Mouse (Mus musculus): ENCODE measurements around the gene Gm7073.

Gene Gm7073

GRCm38 (mm10) chrX:60539149-60539548, at the start of gene Gm7073:
TSS of gene Gm7073 (minus strand) at chrX:60539249.
- no peak for DNase-seq (ENCODE audit: extremely low read depth, insufficient read length, low spot score)

DNA sequence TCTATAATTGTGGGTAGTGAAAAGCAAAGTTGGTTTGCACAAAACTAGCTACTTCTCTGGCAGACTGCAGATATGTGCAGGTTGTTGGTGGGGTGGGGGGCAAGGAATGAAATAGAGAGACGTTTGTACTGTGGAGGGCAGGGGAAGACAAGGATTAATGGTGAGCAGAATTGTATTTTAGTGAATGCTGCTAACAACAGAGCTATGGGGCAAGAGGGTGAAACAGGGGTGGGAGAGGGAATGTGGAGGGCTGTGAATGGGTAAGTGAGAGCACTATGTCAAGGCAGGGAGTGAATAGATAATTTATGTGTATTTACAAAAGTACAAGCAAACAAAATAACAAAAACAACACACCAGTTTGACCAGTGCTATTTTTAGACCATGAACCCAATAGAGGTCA, 31.5 kb upstream of the Gm7073 start:
- no peak for DNase-seq (ENCODE audit: extremely low read depth, insufficient read length, low spot score)

DNA sequence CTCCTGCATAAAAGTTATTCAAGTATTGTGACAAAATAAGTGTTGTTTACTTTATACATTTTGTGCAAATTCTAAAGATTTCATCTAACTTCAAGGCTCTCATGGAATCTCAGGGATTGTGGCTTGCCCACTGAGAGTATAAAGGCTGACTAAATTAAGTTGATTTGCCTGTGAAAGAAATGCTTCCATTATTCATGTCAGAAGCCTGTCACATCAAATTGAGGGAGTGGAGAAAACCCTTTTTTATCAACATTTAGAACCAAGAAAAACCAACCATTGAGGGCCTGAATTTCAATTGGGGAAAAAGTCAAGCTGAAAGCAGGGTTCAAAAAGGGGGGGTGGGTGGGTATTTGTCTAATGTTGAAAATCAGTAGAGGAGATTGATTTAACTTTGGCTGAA, 30.0 kb upstream of the Gm7073 start:
- DNase-seq (ENCODE audit: extremely low read depth, insufficient read length, low spot score) = no peak

GRCm38 (mm10) chrX:60555242-60555641, 16.2 kb upstream of the Gm7073 start:
- no peak for DNase-seq (ENCODE audit: extremely low read depth, insufficient read length, low spot score)

DNA sequence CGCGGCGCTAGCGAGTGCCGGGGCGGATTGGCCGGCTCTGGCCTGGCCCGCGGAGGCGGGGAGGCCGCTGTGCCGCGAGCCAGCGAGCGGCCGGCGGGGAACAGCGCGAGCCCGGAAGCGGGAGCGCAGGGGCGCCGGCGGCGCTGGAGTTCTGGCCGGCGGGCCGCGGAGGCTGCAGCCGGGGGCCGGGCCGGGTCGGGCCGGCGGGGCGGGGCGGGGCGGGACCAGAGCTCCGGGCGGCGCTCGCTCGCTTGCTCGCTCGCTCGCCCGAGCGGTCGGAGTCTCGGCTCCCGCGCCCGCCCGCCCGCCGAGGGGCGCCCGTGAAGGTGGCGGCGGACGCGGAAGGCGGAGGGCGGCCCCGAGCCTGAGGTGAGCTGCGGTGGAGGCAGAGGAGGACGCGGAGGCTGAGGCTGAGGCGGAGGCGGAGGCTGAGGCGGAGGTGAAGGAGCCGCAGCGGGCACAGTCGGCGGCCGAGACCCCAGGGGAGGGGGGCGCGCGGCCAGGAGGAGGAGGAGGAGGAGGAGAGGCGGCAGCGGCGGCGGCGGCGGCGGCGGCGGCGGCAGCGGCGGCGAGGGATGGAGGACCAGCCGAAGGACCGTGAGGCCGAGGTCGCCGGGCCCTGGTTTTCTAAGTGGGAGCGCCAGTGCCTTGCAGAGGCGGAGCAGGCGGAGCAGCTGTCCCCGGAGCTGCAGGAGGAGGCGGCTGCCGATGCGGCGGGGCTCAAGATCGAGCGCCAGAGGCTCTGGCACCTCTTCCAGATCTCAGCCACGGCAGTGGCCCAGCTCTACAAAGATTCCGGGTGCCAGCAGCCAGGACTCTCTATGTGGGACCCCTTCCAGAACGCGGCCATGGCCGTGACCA, 8.6 kb upstream of the Gm7073 start:
- no peak for DNase-seq (ENCODE audit: extremely low read depth, insufficient read length, low spot score)

DNA sequence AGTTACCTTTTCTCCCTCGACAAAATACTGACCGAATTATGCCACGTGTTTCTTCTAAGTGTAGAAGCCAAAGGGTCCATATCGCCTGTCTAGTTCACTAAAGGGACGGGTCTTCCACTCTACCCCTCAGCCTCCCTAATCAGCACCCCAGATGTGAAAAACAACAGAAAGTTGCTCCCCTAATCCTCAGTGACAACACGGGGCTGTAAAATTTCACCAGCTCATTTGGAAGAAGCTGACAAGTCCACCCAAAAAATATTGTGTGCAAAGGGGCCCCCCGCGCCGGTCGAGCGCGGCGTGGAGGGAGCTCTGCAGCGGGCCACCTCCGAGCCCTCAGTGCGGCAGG, 8.0 kb upstream of the Gm7073 start:
- DNase-seq (ENCODE audit: extremely low read depth, insufficient read length, low spot score) = no peak

DNA sequence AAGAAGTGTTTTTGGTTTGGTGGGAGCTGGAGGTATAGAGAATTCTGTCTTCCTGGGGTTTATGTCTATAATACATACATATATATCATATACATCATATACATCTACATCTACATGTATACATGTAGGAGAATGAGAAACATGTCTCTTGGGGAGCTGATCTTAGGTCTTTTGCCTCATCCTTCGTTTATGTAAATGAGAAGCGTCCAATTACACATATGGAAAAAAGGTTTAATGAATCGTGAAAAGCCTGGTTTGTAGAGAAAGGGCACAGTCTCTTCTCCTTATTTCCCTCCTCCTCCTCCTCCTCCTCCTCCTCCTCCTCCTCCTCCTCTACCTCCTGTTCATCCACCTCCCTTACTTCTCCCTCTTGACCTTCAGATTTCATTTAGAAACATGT, 6.9 kb upstream of the Gm7073 start:
- DNase-seq (ENCODE audit: extremely low read depth, insufficient read length, low spot score) = no peak

GRCm38 (mm10) chrX:60545444-60545843, 6.4 kb upstream of the Gm7073 start:
- no peak for DNase-seq (ENCODE audit: extremely low read depth, insufficient read length, low spot score)

GRCm38 (mm10) chrX:60544098-60544497, 5.0 kb upstream of the Gm7073 start:
- no peak for DNase-seq (ENCODE audit: extremely low read depth, insufficient read length, low spot score)

- no peak for DNase-seq (ENCODE audit: extremely low read depth, insufficient read length, low spot score)
These were observed 3.9 kb upstream of the Gm7073 start for GRCm38 (mm10) chrX:60542901-60543300.

DNA sequence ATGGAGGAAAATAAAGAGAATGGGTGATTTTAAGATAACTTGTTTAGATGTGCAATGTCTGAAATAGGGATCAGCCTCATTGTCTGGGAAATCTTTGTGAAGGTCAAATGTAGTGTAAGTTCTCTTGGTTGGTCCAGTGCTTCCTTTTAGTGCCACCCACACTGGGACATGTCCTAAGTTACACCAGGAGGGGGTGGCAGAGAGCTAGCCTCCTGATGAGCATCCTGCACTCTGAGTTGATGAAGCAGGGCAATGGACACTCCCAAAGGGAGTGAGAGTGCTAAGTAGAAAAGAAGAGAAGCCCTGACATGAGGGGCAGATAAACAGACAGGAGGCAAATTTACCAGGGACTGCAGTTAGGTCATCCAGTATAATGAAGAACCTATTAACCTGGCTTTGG, 35.1 kb downstream of the Gm7073 start:
- no peak for DNase-seq (ENCODE audit: extremely low read depth, insufficient read length, low spot score)

- DNase-seq (ENCODE audit: extremely low read depth, insufficient read length, low spot score) = no peak
These were observed 41.3 kb downstream of the Gm7073 start for GRCm38 (mm10) chrX:60497750-60498149.

- DNase-seq (ENCODE audit: extremely low read depth, insufficient read length, low spot score) = no peak
These were observed 43.7 kb downstream of the Gm7073 start for GRCm38 (mm10) chrX:60495308-60495707.

DNA sequence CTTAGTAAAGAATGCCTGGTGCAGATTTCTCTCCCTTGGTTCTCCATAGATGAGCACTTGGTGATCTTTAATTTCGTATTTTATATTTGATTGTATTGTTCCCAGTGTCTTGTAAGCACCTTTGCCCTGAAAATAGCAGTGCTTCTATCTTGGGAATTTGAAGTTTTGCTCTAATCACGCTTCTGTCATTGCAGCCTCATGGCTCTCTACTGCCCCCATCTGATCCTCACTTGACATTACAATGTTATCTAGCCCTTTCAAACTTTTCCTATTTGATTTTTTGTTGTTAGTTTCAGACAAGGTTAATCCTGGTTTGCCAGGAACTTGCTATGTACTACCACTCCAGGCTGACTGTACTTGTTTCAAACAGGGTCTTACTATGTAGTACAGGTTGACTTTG, 75.3 kb downstream of the Gm7073 start:
- no peak for DNase-seq (ENCODE audit: extremely low read depth, insufficient read length, low spot score)

GRCm38 (mm10) chrX:60414563-60415111, 124.4 kb downstream of the Gm7073 start:
- DNase-seq (ENCODE audit: extremely low read depth, insufficient read length, low spot score) = no peak

DNA sequence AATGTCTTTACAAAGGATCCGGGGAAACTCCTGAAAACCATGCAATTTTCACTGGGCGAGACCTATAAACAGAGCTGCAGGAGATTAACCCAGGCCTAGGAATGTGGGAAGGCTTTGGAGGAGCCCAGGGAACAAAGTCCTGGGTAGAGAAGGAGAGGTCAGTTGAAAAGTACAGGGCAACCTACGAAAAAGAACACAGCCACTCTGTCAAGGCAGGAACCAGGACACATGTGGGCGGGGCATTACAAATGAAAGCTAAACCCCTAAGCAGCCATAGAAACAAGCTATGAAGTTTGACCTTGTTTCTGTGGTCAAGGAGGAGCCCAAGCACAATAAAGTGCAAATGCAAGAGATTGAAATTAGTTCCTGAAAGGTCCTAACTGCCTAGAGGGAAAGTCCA, 133.4 kb downstream of the Gm7073 start:
- peak; percentile 3 for DNase-seq (ENCODE audit: extremely low read depth, insufficient read length, low spot score)

- peak; percentile 86 for DNase-seq (ENCODE audit: extremely low read depth, insufficient read length, low spot score)
These were observed 134.4 kb downstream of the Gm7073 start for GRCm38 (mm10) chrX:60404668-60405044.

GRCm38 (mm10) chrX:60403764-60404667, 135.0 kb downstream of the Gm7073 start:
- DNase-seq (ENCODE audit: extremely low read depth, insufficient read length, low spot score) = peak; percentile 55

- DNase-seq (ENCODE audit: extremely low read depth, insufficient read length, low spot score) = peak; percentile 46
These were observed 135.8 kb downstream of the Gm7073 start for GRCm38 (mm10) chrX:60403062-60403763.

- no peak for DNase-seq (ENCODE audit: extremely low read depth, insufficient read length, low spot score)
These were observed 144.8 kb downstream of the Gm7073 start for GRCm38 (mm10) chrX:60394292-60394691.

- no peak for DNase-seq (ENCODE audit: extremely low read depth, insufficient read length, low spot score)
These were observed 152.2 kb downstream of the Gm7073 start for GRCm38 (mm10) chrX:60386852-60387251.

All from 3134 (cell line).